Mouse (Mus musculus): Measurements from ENCODE around the gene Ap3b1. TPM values are rescaled to one million over a fixed set of nuclear protein-coding genes. Genes with fewer than 3 reads are reported as not detected.

The Ap3b1 gene
- total and polyA plus RNA-seq, 3 experiments: 46.0 to 113 (median 60.7) TPM

GRCm38 (mm10) chr13:94394486-94394885, 35.7 kb downstream of the Ap3b1 start:
- H3K27me3 ChIP-seq (replicated peaks): no peaks in the 10 kb centered on the region
- H3K9ac ChIP-seq (ENCODE audit: insufficient read depth, low read depth): no peak overlapping the region
- peaks cover 7 to 35% of the 10 kb centered on the region in 2 experiments; a peak in 3 of 4 replicates for H3K4me1 ChIP-seq (ENCODE audit: control insufficient read depth in 1 of 2, insufficient read depth in 2 of 2)
- H3K4me3 ChIP-seq (replicated peaks in 1 of 3; ENCODE audit: low read depth in 2 of 3, low read length in 2 of 3, poor library complexity in 1 of 3): no peak overlapping the region
- no peak overlapping the region for H3K4me2 ChIP-seq (ENCODE audit: insufficient read depth, low read depth, poor library complexity, severe bottlenecking)
- in situ Hi-C loops (cut with MboI; ENCODE audit: low pct_ligation_motif_present, low pct_unique_long_range_greater_than_20kb, low sequenced_read_pairs): no loop called here
- no peak overlapping the region for H3K27ac ChIP-seq (ENCODE audit: insufficient read depth, low read depth)
- TF ChIP-seq TCF12 (IDR thresholded peaks at IDR 0.05; ENCODE audit: low read depth, low read length): no peak
- TF ChIP-seq RAD21 (IDR thresholded peaks at IDR 0.05; ENCODE audit: low read depth, low read length): no peak
- no peak for TF ChIP-seq MAFK (IDR thresholded peaks at IDR 0.05; ENCODE audit: insufficient replicate concordance, low read length)
- no peak for TF ChIP-seq UBTF (IDR thresholded peaks at IDR 0.05; ENCODE audit: low read depth, low read length)
- no peak for TF ChIP-seq ZKSCAN1 (IDR thresholded peaks at IDR 0.05; ENCODE audit: borderline replicate concordance, low read depth, low read length)
- DNase-seq (ENCODE audit: extremely low read depth): no peak
- dilution Hi-C loops (cut with MboI; ENCODE audit: extremely low pct_ligation_motif_present, extremely low pct_unique_long_range_greater_than_20kb, low sequenced_read_pairs): no loop called here
- no peaks in the 10 kb centered on the region for H3K9me3 ChIP-seq (replicated peaks; ENCODE audit: low read length)
- no peaks in the 10 kb centered on the region; the same call in 1 of the 2 replicates for H3K79me2 ChIP-seq (replicated peaks; ENCODE audit: control insufficient read depth, extremely low read depth, insufficient read depth, poor library complexity, severe bottlenecking)
- H3K36me3 ChIP-seq (replicated peaks in 1 of 2; ENCODE audit: control insufficient read depth in 1 of 2, insufficient read depth in 1 of 2, low read length in 1 of 2): peaks cover 47 to 80% of the 10 kb centered on the region in 2 experiments

GRCm38 (mm10) chr13:94395763-94396162, 37.0 kb downstream of the Ap3b1 start:
- Histone ChIP-seq H3K27ac (ENCODE audit: insufficient read depth, low read depth) (no peak overlapping the region), H3K79me2 (replicated peaks; ENCODE audit: control insufficient read depth, extremely low read depth, insufficient read depth, poor library complexity, severe bottlenecking) (no peaks in the 10 kb centered on the region; the same call in 1 of the 2 replicates), H3K4me3 (replicated peaks in 1 of 3; ENCODE audit: low read depth in 2 of 3, low read length in 2 of 3, poor library complexity in 1 of 3) (no peak overlapping the region), H3K27me3 (replicated peaks) (no peaks in the 10 kb centered on the region), H3K4me1 (ENCODE audit: control insufficient read depth in 1 of 2, insufficient read depth in 2 of 2) (peaks cover 4 to 22% of the 10 kb centered on the region in 2 experiments; a peak in 2 of 4 replicates), H3K9ac (ENCODE audit: insufficient read depth, low read depth) (no peak overlapping the region), H3K9me3 (replicated peaks; ENCODE audit: low read length) (no peaks in the 10 kb centered on the region), H3K36me3 (replicated peaks in 1 of 2; ENCODE audit: control insufficient read depth in 1 of 2, insufficient read depth in 1 of 2, low read length in 1 of 2) (peaks cover 47 to 91% of the 10 kb centered on the region in 2 experiments), H3K4me2 (ENCODE audit: insufficient read depth, low read depth, poor library complexity, severe bottlenecking) (no peak overlapping the region)
- no peak for TF ChIP-seq MAZ (IDR thresholded peaks at IDR 0.05; ENCODE audit: low read depth, low read length)
- no peak for TF ChIP-seq RAD21 (IDR thresholded peaks at IDR 0.05; ENCODE audit: low read depth, low read length)
- TF ChIP-seq MXI1 (IDR thresholded peaks at IDR 0.05; ENCODE audit: low read depth, low read length): no peak
- no peak for TF ChIP-seq USF1 (IDR thresholded peaks at IDR 0.05; ENCODE audit: low read depth, low read length)
- no peak for TF ChIP-seq JUN (IDR thresholded peaks at IDR 0.05; ENCODE audit: insufficient read depth, low read depth, low read length)
- no peak for TF ChIP-seq CHD1 (IDR thresholded peaks at IDR 0.05; ENCODE audit: low read depth, low read length)
- no peak for TF ChIP-seq ETS1 (conservative IDR thresholded peaks at IDR 0.05; ENCODE audit: low read depth, low read length)
- TF ChIP-seq TCF12 (IDR thresholded peaks at IDR 0.05; ENCODE audit: low read depth, low read length): no peak
- TF ChIP-seq NRF1 (IDR thresholded peaks at IDR 0.05; ENCODE audit: low read depth, low read length): no peak
- in situ Hi-C loops (cut with MboI; ENCODE audit: low pct_ligation_motif_present, low pct_unique_long_range_greater_than_20kb, low sequenced_read_pairs): no loop called here
- dilution Hi-C loops (cut with MboI; ENCODE audit: extremely low pct_ligation_motif_present, extremely low pct_unique_long_range_greater_than_20kb, low sequenced_read_pairs): no loop called here
- no peak for DNase-seq (ENCODE audit: extremely low read depth)
